Mouse (Mus musculus): ENCODE results near the gene Ttc12.

Gene Ttc12

GRCm38 (mm10) chr9:49485892-49486311 lies at the start of gene Ttc12:
Gene Ttc12, minus strand, starts transcription at chr9:49486225.
- no peak for DNase-seq (ENCODE audit: low read depth)

- DNase-seq (ENCODE audit: low read depth) = no peak
Measured at GRCm38 (mm10) chr9:49534958-49535357, 48.9 kb upstream of the Ttc12 start.

GRCm38 (mm10) chr9:49533912-49534491 lies 48.0 kb upstream of the Ttc12 start:
- DNase-seq (ENCODE audit: low read depth) = no peak

- DNase-seq (ENCODE audit: low read depth) = no peak
Measured at GRCm38 (mm10) chr9:49533455-49533854, 47.4 kb upstream of the Ttc12 start.

GRCm38 (mm10) chr9:49531833-49532232 lies 45.8 kb upstream of the Ttc12 start:
- DNase-seq (ENCODE audit: low read depth) = no peak

- DNase-seq (ENCODE audit: low read depth) = no peak
Measured at GRCm38 (mm10) chr9:49531257-49531656, 45.2 kb upstream of the Ttc12 start.

- no peak for DNase-seq (ENCODE audit: low read depth)
Measured at GRCm38 (mm10) chr9:49530739-49531138, 44.7 kb upstream of the Ttc12 start.

- DNase-seq (ENCODE audit: low read depth) = no peak
Measured at GRCm38 (mm10) chr9:49529366-49529959, 43.4 kb upstream of the Ttc12 start.

- no peak for DNase-seq (ENCODE audit: low read depth)
Measured at GRCm38 (mm10) chr9:49528943-49529342, 42.9 kb upstream of the Ttc12 start.

GRCm38 (mm10) chr9:49528026-49528425 lies 42.0 kb upstream of the Ttc12 start:
- DNase-seq (ENCODE audit: low read depth) = no peak

- DNase-seq (ENCODE audit: low read depth) = no peak
Measured at GRCm38 (mm10) chr9:49527340-49527739, 41.3 kb upstream of the Ttc12 start.

GRCm38 (mm10) chr9:49524721-49525120 lies 38.7 kb upstream of the Ttc12 start:
- no peak for DNase-seq (ENCODE audit: low read depth)

- no peak for DNase-seq (ENCODE audit: low read depth)
Measured at GRCm38 (mm10) chr9:49523881-49524280, 37.9 kb upstream of the Ttc12 start.

- DNase-seq (ENCODE audit: low read depth) = no peak
Measured at GRCm38 (mm10) chr9:49514306-49514705, 28.3 kb upstream of the Ttc12 start.

GRCm38 (mm10) chr9:49510666-49511065 lies 24.6 kb upstream of the Ttc12 start:
- DNase-seq (ENCODE audit: low read depth) = no peak

GRCm38 (mm10) chr9:49509628-49510027 lies 23.6 kb upstream of the Ttc12 start:
- no peak for DNase-seq (ENCODE audit: low read depth)

- no peak for DNase-seq (ENCODE audit: low read depth)
Measured at GRCm38 (mm10) chr9:49509094-49509493, 23.1 kb upstream of the Ttc12 start.

GRCm38 (mm10) chr9:49507829-49508585 lies 22.0 kb upstream of the Ttc12 start:
- DNase-seq (ENCODE audit: low read depth) = no peak

- no peak for DNase-seq (ENCODE audit: low read depth)
Measured at GRCm38 (mm10) chr9:49504658-49505057, 18.6 kb upstream of the Ttc12 start.

- no peak for DNase-seq (ENCODE audit: low read depth)
Measured at GRCm38 (mm10) chr9:49502245-49502644, 16.2 kb upstream of the Ttc12 start.

GRCm38 (mm10) chr9:49499878-49500277 lies 13.9 kb upstream of the Ttc12 start:
- DNase-seq (ENCODE audit: low read depth) = no peak

GRCm38 (mm10) chr9:49493979-49494649 lies 8.1 kb upstream of the Ttc12 start:
- DNase-seq (ENCODE audit: low read depth) = no peak

GRCm38 (mm10) chr9:49490609-49491008 lies 4.6 kb upstream of the Ttc12 start:
- DNase-seq (ENCODE audit: low read depth) = no peak

Measured in c-Kit-positive CD71-positive TER-119-negative erythroid progenitor cells, embryonic 14.5 days (primary cell).